Mouse (Mus musculus): ENCODE results near the gene Nxn. TPM values are rescaled to one million over a fixed set of nuclear protein-coding genes. Genes with fewer than 3 reads are reported as not detected.

Nxn gene
- polyA plus RNA-seq, 1 experiment from 2014 or later, result 33.1 TPM

DNA sequence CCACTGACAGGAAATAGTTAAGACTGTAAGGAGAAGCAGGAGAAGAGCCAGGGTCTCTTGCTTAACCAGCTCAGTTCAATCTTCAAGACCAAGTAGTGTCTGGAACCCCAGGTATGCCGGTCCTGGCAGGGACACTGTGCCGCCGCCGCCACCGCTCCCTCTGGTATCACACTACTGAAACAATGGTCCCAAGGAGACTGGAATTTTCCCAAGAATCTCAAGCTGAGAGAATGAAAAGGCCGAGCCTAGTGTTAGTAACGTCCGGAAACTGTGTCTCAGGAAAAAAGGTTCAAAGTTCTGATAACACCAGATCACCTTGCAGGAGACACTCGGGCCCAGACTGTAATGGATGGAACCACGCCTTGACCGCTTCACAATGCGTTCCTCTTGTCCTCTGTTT is 41.5 kb downstream of the Nxn start:
- peaks cover 87% of the 10 kb centered on the region for H3K4me1 ChIP-seq
- WGBS, result 87% methylated on average over 12 of the region's 12 CpGs

GRCm38 (mm10) chr11:76356091-76356490 is 42.8 kb downstream of the Nxn start:
- Histone ChIP-seq H3K27ac (no peak overlapping the region), H3K36me3 (no peaks in the 10 kb centered on the region), H3K27me3 (no peaks in the 10 kb centered on the region), H3K4me2 (no peak overlapping the region), H3K9ac (no peak overlapping the region), H3K9me3 (replicated peaks) (no peaks in the 10 kb centered on the region), H3K4me1 (peaks cover 94% of the 10 kb centered on the region), H3K4me3 (replicated peaks) (no peak overlapping the region)
- WGBS, result 79% methylated on average over 11 of the region's 11 CpGs
- ATAC-seq (replicated peaks; ENCODE audit: low FRiP score), result no peak

More for the DNA sequence above, 41.5 kb downstream of the Nxn start:
- Histone ChIP-seq H3K36me3 (no peaks in the 10 kb centered on the region), H3K4me2 (no peak overlapping the region), H3K9ac (no peak overlapping the region), H3K4me3 (replicated peaks) (no peak overlapping the region), H3K27ac (peak overlapping the region; percentile 63; the same call in 1 of the 2 replicates), H3K9me3 (replicated peaks) (no peaks in the 10 kb centered on the region), H3K27me3 (no peaks in the 10 kb centered on the region)
- ATAC-seq (replicated peaks; ENCODE audit: low FRiP score), result no peak

DNA sequence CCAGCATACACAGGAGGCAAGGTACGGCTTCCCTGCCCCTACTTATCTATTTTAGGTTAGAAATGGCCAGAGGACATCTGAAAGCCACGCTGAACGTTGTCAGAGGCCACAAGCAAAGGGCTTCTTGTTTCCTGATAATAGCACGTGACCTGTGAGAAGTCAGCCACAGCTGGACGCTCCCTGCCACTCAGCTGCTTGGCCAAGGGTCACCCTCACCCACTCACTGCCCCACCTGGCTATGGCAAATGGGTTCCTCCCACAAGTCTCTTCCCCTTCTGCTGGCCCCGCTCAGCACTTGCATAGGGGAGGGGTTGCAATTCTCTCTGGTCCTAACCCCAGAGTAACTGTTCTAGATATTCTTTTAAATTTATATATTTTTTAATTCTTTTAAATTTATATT is 43.5 kb downstream of the Nxn start:
- Histone ChIP-seq H3K27me3 (no peaks in the 10 kb centered on the region), H3K27ac (peak overlapping the region; percentile 49), H3K4me2 (no peak overlapping the region), H3K4me1 (peaks cover 97% of the 10 kb centered on the region), H3K9me3 (replicated peaks) (no peaks in the 10 kb centered on the region), H3K9ac (no peak overlapping the region), H3K36me3 (no peaks in the 10 kb centered on the region), H3K4me3 (replicated peaks) (no peak overlapping the region)
- WGBS, result 49% methylated on average over 6 of the region's 6 CpGs
- ATAC-seq (replicated peaks; ENCODE audit: low FRiP score), result peak; percentile 62; the same call in 1 of the 2 replicates

- Histone ChIP-seq H3K4me3 (replicated peaks) (no peak overlapping the region), H3K9ac (no peak overlapping the region), H3K9me3 (replicated peaks) (no peaks in the 10 kb centered on the region), H3K27me3 (no peaks in the 10 kb centered on the region), H3K4me1 (peaks cover 92% of the 10 kb centered on the region), H3K36me3 (no peaks in the 10 kb centered on the region), H3K4me2 (peak overlapping the region; percentile 9; the same call in 1 of the 2 replicates), H3K27ac (peak overlapping the region; percentile 84)
- 55% methylated on average over 16 of the region's 16 CpGs for WGBS
- no peak for ATAC-seq (replicated peaks; ENCODE audit: low FRiP score)
Observed at GRCm38 (mm10) chr11:76352861-76353558, 45.9 kb downstream of the Nxn start.

- Histone ChIP-seq H3K4me1 (peaks cover 78% of the 10 kb centered on the region), H3K4me2 (no peak overlapping the region), H3K9me3 (replicated peaks) (no peaks in the 10 kb centered on the region), H3K27ac (peak overlapping the region; percentile 84; the same call in 1 of the 2 replicates), H3K4me3 (replicated peaks) (no peak overlapping the region), H3K27me3 (no peaks in the 10 kb centered on the region), H3K9ac (no peak overlapping the region), H3K36me3 (no peaks in the 10 kb centered on the region)
- WGBS, result 19% methylated on average over 3 of the region's 3 CpGs
- 0 out of 2 replicates have a peak, but pooled peaks have one; percentile 7 for ATAC-seq (replicated peaks; ENCODE audit: low FRiP score)
Observed at GRCm38 (mm10) chr11:76351624-76352011, 47.3 kb downstream of the Nxn start.

- 0 out of 2 replicates have a peak, but pooled peaks have one; percentile 2 for ATAC-seq (replicated peaks; ENCODE audit: low FRiP score)
- H3K4me3 ChIP-seq (replicated peaks), result no peak overlapping the region
- H3K4me2 ChIP-seq, result no peak overlapping the region
- peak overlapping the region; percentile 48; the same call in 1 of the 2 replicates for H3K27ac ChIP-seq
- 29% methylated on average over 10 of the region's 10 CpGs for WGBS
- H3K9ac ChIP-seq, result no peak overlapping the region
- no peaks in the 10 kb centered on the region for H3K9me3 ChIP-seq (replicated peaks)
- no peaks in the 10 kb centered on the region for H3K27me3 ChIP-seq
- H3K36me3 ChIP-seq, result no peaks in the 10 kb centered on the region
- peaks cover 74% of the 10 kb centered on the region for H3K4me1 ChIP-seq
Observed at GRCm38 (mm10) chr11:76350931-76351623, 47.9 kb downstream of the Nxn start.

- no peak overlapping the region for H3K4me3 ChIP-seq (replicated peaks)
- no peaks in the 10 kb centered on the region for H3K36me3 ChIP-seq
- peaks cover 61% of the 10 kb centered on the region for H3K4me1 ChIP-seq
- 48% methylated on average over 5 of the region's 5 CpGs for WGBS
- H3K9me3 ChIP-seq (replicated peaks), result no peaks in the 10 kb centered on the region
- no peak overlapping the region for H3K9ac ChIP-seq
- peak overlapping the region; percentile 41 for H3K27ac ChIP-seq
- H3K27me3 ChIP-seq, result no peaks in the 10 kb centered on the region
- no peak overlapping the region for H3K4me2 ChIP-seq
- no peak for ATAC-seq (replicated peaks; ENCODE audit: low FRiP score)
Observed at GRCm38 (mm10) chr11:76349833-76350232, 49.1 kb downstream of the Nxn start.

DNA sequence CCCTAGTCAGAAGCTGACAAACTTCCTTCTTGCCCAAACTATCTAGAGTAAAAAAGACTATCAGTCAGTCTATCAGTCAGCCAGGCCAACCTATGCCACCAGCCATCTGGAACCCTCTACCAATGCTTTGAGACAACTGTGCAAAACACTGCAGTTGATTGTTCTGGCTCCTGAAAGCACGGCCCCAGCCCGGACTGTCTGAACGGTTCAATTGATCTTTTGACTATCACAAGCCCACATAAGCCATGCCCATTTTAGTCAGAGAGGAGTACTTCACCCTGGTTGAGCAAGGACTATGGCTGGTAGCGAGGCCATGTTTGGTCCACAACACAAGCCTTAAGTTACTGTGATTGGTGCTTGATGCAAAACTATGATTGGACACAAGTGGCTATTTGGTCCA is 51.4 kb downstream of the Nxn start:
- H3K36me3 ChIP-seq, result no peaks in the 10 kb centered on the region
- no peak for ATAC-seq (replicated peaks; ENCODE audit: low FRiP score)
- 83% methylated on average over 4 of the region's 4 CpGs for whole genome bisulfite sequencing
- no peak overlapping the region for H3K27ac ChIP-seq
- peaks cover 55% of the 10 kb centered on the region for H3K4me1 ChIP-seq
- H3K27me3 ChIP-seq, result no peaks in the 10 kb centered on the region
- no peaks in the 10 kb centered on the region for H3K9me3 ChIP-seq (replicated peaks)
- H3K4me2 ChIP-seq, result no peak overlapping the region
- no peak overlapping the region for H3K4me3 ChIP-seq (replicated peaks)
- no peak overlapping the region for H3K9ac ChIP-seq

- H3K27me3 ChIP-seq, result no peaks in the 10 kb centered on the region
- no peak for ATAC-seq (replicated peaks; ENCODE audit: low FRiP score)
- H3K9ac ChIP-seq, result no peak overlapping the region
- no peaks in the 10 kb centered on the region for H3K36me3 ChIP-seq
- H3K4me1 ChIP-seq, result peaks cover 54% of the 10 kb centered on the region
- H3K9me3 ChIP-seq (replicated peaks), result no peaks in the 10 kb centered on the region
- 52% methylated on average over 9 of the region's 9 CpGs for WGBS
- H3K4me3 ChIP-seq (replicated peaks), result no peak overlapping the region
- no peak overlapping the region for H3K4me2 ChIP-seq
- peak overlapping the region; percentile 32; the same call in 1 of the 2 replicates for H3K27ac ChIP-seq
Observed at GRCm38 (mm10) chr11:76343031-76343430, 55.9 kb downstream of the Nxn start.

GRCm38 (mm10) chr11:76341884-76342645 is 56.9 kb downstream of the Nxn start:
- no peak overlapping the region for H3K9ac ChIP-seq
- H3K4me3 ChIP-seq (replicated peaks), result no peak overlapping the region
- H3K27me3 ChIP-seq, result no peaks in the 10 kb centered on the region
- H3K27ac ChIP-seq, result peak overlapping the region; percentile 71
- no peaks in the 10 kb centered on the region for H3K9me3 ChIP-seq (replicated peaks)
- H3K36me3 ChIP-seq, result no peaks in the 10 kb centered on the region
- peaks cover 59% of the 10 kb centered on the region for H3K4me1 ChIP-seq
- 44% methylated on average over 14 of the region's 14 CpGs for WGBS
- H3K4me2 ChIP-seq, result peak overlapping the region; percentile 21; the same call in 1 of the 2 replicates
- ATAC-seq (replicated peaks; ENCODE audit: low FRiP score), result peak; percentile 80

- peak overlapping the region; percentile 45; the same call in 1 of the 2 replicates for H3K27ac ChIP-seq
Observed at GRCm38 (mm10) chr11:76341163-76341562, 57.8 kb downstream of the Nxn start.

GRCm38 (mm10) chr11:76339830-76340229 is 59.1 kb downstream of the Nxn start:
- H3K9me3 ChIP-seq (replicated peaks), result no peaks in the 10 kb centered on the region
- H3K9ac ChIP-seq, result no peak overlapping the region
- 79% methylated on average over 5 of the region's 5 CpGs for WGBS
- H3K4me2 ChIP-seq, result no peak overlapping the region
- no peak overlapping the region for H3K4me3 ChIP-seq (replicated peaks)
- no peak for ATAC-seq (replicated peaks; ENCODE audit: low FRiP score)
- H3K4me1 ChIP-seq, result peaks cover 59% of the 10 kb centered on the region
- H3K36me3 ChIP-seq, result no peaks in the 10 kb centered on the region
- H3K27ac ChIP-seq, result no peak overlapping the region
- no peaks in the 10 kb centered on the region for H3K27me3 ChIP-seq

More at GRCm38 (mm10) chr11:76341163-76341562, 57.8 kb downstream of the Nxn start:
- Histone ChIP-seq H3K9ac (no peak overlapping the region), H3K4me3 (replicated peaks) (no peak overlapping the region), H3K36me3 (no peaks in the 10 kb centered on the region), H3K4me2 (no peak overlapping the region), H3K27me3 (no peaks in the 10 kb centered on the region), H3K4me1 (peaks cover 59% of the 10 kb centered on the region), H3K9me3 (replicated peaks) (no peaks in the 10 kb centered on the region)
- WGBS, result 52% methylated on average over 14 of the region's 14 CpGs
- ATAC-seq (replicated peaks; ENCODE audit: low FRiP score), result no peak

All from kidney, embryonic 15.5 days (tissue).